Mouse (Mus musculus) adrenal gland, adult 2 months (tissue): Measurements from ENCODE around the gene Tmem140. TPM values are rescaled to one million over a fixed set of nuclear protein-coding genes. Genes with fewer than 3 reads are reported as not detected.

Source experiments
- DNase-seq: peaks from one replicate; pipeline ENCODE4 v3.0.0; 2021
- long read RNA-seq: library from polyadenylated mRNA; stranded (forward); transcript quantifications from one replicate; pipeline ENCODE4 v2.0.0, GENCODE M21; 2021
- polyA plus RNA-seq: library from polyadenylated mRNA; depleted of rRNA; stranded (reverse); fragments of >200 nt; gene quantifications from 2 replicates; pipeline ENCODE4 v1.2.3, GENCODE M21; 2012; rRNA removed
- total RNA-seq, 2 experiments: library from RNA; stranded (reverse); gene quantifications; 2 replicates each; pipeline ENCODE4 v1.2.3; 2021

The Tmem140 gene
- total RNA-seq = 10 to 100 TPM; 15.5 to 25.7 TPM
- 28.4 and 31.5 TPM in 2 replicates for polyA plus RNA-seq
- long read RNA-seq, transcript Tmem140-201 (2 exons, 2,614 nt) = major isoform, 12 of 13 reads
- long read RNA-seq, partial matches to known transcripts = 0 of 13 reads
- long read RNA-seq, other reads (novel, unspliced or antisense) = 0 of 13 reads

GRCm38 (mm10) chr6:34862791-34863403 is at the start of gene Tmem140:
TSS of gene Tmem140 (plus strand) at chr6:34863146.
- DNase-seq = peak; percentile 74

DNA sequence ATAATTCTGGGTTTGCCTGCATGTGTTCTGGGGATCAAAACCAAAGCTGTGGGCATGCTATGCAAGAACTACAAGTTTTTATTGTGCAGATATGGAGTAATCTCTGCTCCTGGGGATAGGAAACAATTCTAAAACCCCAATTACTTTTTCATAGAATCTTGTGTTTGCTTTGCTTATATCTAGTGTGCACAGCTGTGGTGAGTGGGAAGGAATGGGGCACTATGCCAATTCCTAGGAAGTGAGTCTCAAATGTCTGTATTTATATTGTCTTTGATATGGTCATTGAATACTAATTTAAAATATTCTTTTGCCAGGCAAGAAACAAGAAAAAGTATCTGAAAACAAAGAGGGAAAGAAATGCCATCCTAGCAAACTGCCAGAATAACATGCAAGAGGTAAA is 38.5 kb upstream of the Tmem140 start:
- no peak for DNase-seq

GRCm38 (mm10) chr6:34832352-34832751 is 30.6 kb upstream of the Tmem140 start:
- DNase-seq = no peak

DNA sequence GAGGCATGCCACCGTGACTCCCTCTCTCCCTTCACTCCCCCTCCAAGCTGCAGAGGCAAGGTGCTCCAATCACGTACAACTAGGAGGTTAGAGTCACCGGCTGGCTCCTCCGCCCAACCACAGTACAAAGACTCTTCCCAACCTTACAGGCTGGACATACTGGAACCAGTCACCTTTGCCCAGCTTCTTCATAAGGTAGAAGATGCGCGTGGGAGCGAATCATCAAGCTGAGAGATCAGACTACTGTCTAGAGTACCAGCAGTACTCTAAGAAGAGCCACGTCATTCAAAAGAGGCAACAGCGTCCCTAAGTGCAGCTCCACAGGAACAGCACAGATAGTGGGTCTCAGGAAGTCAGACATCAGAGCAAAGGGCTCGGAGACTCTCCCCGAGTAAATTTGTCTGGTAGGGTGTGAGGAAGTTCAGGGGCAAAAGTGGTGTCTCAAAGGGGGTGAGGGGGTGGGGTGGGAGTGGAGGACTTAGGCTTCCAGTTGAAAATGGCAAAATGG is 1.3 kb upstream of the Tmem140 start:
- no peak for DNase-seq

DNA sequence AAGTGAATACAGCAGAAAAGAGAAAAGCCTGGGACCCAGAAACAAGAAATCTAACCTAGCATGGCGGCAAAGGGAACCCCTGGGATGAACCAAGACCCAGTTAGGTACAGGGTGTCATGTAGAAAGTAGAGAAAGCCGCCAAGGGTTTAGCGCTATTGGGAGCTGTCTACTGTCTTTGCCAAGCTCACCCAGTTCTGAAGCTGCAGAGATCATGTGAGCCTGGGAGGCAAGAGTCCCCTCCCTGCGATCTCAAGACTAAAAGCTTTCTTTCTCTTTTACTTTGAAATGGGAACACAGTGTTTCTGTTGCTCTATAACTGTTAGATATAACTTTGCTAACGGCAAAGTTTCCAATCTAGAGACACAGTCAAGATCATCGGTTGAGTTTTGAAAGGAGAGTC is 565 bp upstream of the Tmem140 start:
- no peak for DNase-seq

- DNase-seq = no peak
Measured at GRCm38 (mm10) chr6:34863786-34864514, 1.0 kb downstream of the Tmem140 start.

GRCm38 (mm10) chr6:34865213-34865612 is 2.3 kb downstream of the Tmem140 start:
- DNase-seq = no peak

DNA sequence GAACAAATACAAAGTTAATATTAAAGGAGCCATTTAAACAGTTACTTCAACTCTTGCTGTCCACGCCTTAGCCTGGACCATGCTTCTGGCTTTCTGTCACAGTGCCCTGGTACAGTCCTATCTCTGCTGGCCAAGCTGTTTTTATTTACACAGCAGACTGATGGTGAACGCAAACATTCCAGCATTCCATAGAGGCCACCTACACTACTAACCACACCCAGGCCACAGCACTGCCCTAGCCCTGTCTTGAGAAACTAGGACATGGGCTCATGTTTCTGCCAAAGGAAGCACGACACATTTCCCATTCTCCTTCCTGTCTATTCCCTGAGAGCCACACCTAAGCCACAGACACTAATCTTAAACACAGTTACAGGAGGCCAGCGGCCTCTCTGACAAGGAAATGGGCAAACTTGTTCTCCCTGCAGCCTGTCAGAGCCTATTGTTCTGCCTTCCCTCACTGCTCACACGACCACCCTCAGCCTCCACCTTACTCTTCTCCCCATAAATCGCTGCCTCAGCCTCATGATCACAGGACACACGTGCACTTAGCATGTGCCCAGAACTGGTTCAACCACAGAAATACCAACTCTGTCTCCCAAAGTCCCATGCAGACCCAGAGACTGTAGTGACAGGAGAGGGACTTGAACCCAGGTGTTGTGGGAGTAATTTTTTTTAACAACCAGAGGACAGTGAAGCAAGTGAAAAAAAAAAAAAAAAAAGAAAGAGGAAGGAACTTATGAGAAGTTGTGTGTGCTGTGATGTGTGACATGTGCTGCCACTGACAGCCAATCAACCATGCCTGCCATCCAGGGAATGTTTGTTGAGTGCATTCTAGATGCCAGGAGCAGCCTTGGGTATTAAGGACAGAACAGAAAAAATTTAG is 3.0 kb downstream of the Tmem140 start:
- DNase-seq = no peak

DNA sequence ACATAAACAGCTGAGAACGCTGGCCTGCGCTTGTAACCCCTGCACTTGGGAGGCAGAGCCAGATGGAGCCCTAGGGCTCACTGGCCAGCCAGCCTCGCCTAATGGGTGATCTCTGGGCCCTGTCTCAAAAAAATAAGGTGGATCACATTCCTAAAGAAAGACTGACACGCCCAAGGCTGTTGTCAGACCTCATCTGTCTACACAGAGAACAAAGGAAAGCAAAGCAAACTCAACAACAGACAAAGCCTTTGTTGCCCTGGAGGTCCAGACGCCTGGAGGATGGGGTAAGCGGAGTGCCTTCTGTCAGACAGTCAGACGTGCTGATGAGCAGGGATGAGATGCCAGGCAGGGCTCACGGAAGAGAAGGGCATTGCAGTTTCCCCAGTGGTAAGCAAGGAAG is 3.8 kb downstream of the Tmem140 start:
- DNase-seq = no peak

DNA sequence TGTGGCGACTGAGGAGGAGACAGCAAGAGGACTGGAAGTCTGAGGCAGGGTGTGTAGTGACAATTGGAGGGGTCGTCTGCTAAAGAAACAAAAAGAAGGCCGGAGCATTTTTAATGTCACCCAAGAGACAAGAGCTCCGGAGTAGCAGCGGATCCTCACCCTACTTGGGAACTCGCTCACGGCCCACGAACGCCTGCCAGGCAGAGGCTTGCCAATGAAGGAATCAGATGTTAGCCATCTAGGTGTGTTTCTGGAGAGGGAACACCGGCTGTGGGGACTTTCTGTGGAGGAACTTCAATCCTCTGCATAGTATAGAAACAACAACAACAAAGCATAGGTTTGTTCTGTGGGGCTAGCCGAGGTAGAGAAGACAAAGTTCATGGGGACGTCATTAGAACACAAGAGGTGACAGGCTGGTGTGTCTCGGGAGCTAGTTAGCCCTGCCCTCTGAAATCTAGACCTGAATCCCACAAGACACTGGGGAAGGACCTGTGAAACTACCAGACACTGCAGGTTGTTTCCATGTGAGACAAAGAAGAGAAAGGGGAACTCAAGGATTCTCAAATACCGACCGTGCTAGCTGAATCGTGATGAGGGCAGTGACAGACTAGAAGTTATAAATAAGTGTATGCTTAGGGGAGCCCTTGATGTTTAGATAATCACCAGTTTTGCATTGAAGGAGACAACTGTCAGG is 4.5 kb downstream of the Tmem140 start:
- no peak for DNase-seq

DNA sequence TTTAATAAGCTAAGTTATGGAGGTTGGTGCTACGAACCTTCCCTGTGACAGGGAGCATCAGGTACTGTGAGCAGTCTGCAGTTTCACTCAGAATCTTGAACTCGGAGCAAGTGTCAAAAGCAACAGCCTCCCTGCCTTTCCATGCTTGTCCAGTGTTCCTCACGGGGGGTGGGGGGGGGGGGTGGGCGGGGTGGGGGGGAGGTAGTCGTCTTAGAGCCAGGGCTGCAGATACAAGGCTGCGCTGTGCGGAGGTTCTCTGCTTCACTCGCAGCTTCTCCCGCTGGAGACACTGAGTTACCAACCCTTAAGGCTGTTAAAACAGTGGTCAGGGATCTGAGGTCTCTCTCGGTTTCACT is 5.0 kb downstream of the Tmem140 start:
- no peak for DNase-seq

DNA sequence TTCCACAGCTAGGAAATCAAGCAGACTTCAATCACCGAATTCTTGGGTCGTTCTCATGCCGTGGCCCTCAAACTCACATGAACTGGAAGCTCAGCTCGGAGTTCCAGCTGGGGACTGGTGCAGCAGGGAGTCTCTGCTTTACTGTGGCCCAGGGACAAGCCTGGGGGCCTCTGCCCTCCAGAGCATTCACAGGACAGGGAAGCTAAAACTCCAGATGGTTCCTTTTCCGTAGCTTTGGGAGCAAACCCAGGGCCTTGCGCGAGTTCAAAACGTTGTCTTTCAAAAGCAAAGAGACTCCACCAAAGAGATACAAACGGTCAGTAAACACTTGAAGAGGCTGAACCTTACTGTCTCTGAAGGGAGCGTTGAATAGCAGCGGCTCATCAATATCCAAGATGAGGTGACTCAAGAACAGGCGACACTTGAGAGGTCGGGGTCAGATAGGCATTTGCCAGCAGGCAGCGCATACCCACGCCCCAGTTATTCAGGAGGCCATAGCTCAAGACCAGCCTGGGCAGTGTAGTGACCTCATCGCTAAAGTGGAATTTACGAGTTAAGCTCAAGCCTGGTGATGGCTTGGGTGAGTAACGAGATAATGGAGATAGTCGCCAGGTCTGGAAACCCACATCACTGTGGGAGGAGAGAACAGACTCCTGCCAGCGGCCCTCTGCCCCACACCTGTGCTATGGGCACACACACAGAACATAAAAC is 5.7 kb downstream of the Tmem140 start:
- DNase-seq = no peak

DNA sequence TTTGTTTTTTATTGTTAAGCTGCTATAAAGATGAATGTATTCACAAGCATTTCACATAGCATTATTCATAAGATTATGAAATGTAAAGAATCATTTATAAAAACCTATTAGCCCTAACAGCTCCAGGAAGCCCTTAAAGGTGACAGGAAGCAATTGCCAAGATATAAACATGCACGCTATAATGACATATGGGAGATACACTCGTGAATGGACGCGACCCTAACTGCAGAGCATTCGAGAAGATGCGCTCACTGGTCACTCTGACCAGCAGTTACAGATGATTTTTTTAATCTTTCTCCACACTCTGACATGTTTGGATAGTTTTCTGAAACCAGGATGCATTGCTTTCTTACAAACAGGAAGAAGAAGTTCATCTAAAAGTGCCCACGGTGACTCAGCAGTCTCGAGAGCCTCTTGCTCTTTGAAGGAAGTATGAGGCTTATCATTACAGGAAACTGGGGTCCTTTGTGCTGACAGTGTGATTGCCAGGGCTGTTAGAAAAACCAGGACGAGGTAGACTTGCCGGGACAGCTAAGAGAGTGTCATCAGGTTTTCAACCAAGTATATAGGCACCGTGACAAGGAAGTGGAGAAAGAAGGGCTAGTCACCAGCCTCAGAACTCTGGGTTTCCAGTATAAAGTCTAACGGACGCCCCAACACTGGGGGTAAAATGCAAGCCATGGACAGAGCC is 6.4 kb downstream of the Tmem140 start:
- DNase-seq = no peak

DNA sequence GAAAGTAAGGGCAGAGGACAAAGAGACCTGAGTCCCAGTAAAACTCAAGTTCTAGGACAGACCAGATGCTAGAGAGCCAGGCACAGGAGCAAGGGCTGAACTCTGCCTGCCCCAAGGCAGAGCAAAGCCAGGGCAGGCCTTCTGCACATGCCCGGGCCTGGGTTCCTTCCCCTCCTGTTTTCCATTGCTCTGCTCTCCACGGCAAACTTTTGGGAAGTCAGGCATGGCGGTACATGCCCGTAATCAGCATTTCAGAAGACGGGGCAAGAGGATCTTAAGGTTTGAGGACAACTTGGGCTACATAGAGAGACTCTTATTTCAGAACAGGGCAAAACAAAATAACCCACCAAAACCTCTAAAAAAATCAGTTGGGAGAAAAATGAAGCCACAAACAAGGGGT is 7.2 kb downstream of the Tmem140 start:
- DNase-seq = no peak

DNA sequence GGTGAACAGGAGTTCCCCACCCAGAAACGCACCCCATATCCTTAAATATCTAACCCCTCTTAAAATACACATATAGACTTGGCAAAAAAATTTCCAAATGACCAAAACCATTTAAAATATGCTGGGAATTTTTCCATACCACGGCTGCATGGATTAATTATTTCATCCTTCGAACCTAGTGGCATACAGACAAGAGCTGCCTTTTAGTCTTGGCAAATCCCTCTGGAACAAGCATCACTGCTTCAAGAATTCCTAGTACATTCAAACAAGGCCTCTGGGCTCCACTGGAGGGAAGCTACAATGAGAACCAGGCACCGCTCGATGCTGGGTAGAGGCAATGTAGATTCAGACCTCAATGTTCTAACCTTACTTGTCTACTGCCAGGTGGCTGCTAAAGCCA is 7.8 kb downstream of the Tmem140 start:
- DNase-seq = no peak

- DNase-seq = no peak
Measured at GRCm38 (mm10) chr6:34871929-34872328, 9.0 kb downstream of the Tmem140 start.

GRCm38 (mm10) chr6:34872871-34873270 is 9.9 kb downstream of the Tmem140 start:
- no peak for DNase-seq

GRCm38 (mm10) chr6:34874101-34874921 is 11.4 kb downstream of the Tmem140 start:
- peak; percentile 64 for DNase-seq

DNA sequence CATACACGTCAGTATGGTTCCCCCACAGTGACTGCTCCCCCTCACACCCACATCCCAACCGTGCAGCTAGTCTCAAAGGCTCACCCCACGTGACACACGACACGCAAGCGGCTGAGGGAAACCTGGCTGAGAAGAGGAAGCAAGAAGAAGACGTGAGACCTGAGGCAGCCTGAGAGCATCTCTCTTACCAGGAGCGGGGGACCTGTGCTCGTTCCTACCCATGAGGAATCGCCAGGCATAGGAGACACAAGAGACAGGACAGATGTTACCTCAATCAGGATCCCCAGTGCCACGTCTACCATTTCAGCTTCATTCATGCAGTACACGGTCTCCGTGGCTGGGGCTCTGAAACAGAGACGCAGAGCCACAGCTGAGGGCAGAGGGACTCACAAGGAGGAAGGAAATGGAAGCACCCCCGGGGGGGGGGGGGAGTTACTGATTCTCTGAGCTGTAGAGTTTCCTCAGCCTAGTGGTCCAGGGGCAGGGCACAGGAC is 12.4 kb downstream of the Tmem140 start:
- no peak for DNase-seq
